Mouse (Mus musculus) intestine, embryonic 14.5 days (tissue): Measurements from ENCODE around the gene Rgr. TPM values are rescaled to one million over a fixed set of nuclear protein-coding genes. Genes with fewer than 3 reads are reported as not detected.

ENCODE experiments used
- ATAC-seq: fragments of 200-750 bp; cut with Nextera tagmentation; replicated peaks from 2 replicates; pipeline ENCODE4 v1.8.0; 2017; ENCODE audit warnings: low read depth, moderate number of reproducible peaks, moderate TSS enrichment, moderate library complexity; ENCODE audit not compliant: low FRiP score, low TSS enrichment
- DNase-seq: peaks from one replicate; pipeline ENCODE4 v3.0.0-alpha.2; 2018; ENCODE audit warnings: low spot score
- H3K27ac ChIP-seq: fragments of 300-500 bp; sonication (generic); 2 replicates; pipeline ENCODE4 v1.5.1; 2014; ENCODE audit warnings: low read depth, mild to moderate bottlenecking, control low read depth
- H3K27me3 ChIP-seq: fragments of 300-500 bp; sonication (generic); replicated peaks from 2 replicates; pipeline ENCODE4 v1.6.1; 2014; ENCODE audit warnings: low read length, control low read depth; ENCODE audit not compliant: control insufficient read depth, insufficient read depth
- H3K36me3 ChIP-seq: fragments of 300-500 bp; sonication (generic); 2 replicates; pipeline ENCODE4 v1.6.1; 2014; ENCODE audit warnings: low read length, control low read depth; ENCODE audit not compliant: control insufficient read depth, insufficient read depth
- H3K4me1 ChIP-seq: fragments of 300-500 bp; sonication (generic); replicated peaks from 2 replicates; pipeline ENCODE4 v1.6.1; 2014; ENCODE audit warnings: low read length, control low read depth, mixed read lengths; ENCODE audit not compliant: control insufficient read depth, insufficient read depth
- H3K4me2 ChIP-seq: fragments of 300-500 bp; sonication (generic); 2 replicates; pipeline ENCODE4 v1.6.1; 2014; ENCODE audit warnings: low read length
- H3K4me3 ChIP-seq: fragments of 300-500 bp; sonication (generic); 2 replicates; pipeline ENCODE4 v1.5.1; 2014; ENCODE audit warnings: low read depth, low read length, control low read depth, mixed read lengths
- H3K9ac ChIP-seq: fragments of 300-500 bp; sonication (generic); 2 replicates; pipeline ENCODE4 v1.6.1; 2014; ENCODE audit warnings: mild to moderate bottlenecking, low read length
- H3K9me3 ChIP-seq: fragments of 300-500 bp; sonication (generic); 2 replicates; pipeline ENCODE4 v1.6.1; 2016; ENCODE audit warnings: low read length, control low read depth; ENCODE audit not compliant: control insufficient read depth
- WGBS: fragments of 180-500 bp; shearing (Covaris S2); extraction: QIAGEN DNeasy Blood & Tissue Kit; methylation state at CpG from one replicate; pipeline ENCODE4 v1.1.7; 2014; 5-methylcytosine and 5-hydroxymethylcytosine counted together
- polyA plus RNA-seq: library from polyadenylated mRNA; unstranded; fragments of >200 nt; fragmentation: Nextera tagmentation; extraction: Ambion mirVana; gene quantifications from 2 replicates; pipeline ENCODE4 v1.2.1, GENCODE M21; 2014

Gene Rgr
- not detected in 2 replicates for polyA plus RNA-seq

DNA sequence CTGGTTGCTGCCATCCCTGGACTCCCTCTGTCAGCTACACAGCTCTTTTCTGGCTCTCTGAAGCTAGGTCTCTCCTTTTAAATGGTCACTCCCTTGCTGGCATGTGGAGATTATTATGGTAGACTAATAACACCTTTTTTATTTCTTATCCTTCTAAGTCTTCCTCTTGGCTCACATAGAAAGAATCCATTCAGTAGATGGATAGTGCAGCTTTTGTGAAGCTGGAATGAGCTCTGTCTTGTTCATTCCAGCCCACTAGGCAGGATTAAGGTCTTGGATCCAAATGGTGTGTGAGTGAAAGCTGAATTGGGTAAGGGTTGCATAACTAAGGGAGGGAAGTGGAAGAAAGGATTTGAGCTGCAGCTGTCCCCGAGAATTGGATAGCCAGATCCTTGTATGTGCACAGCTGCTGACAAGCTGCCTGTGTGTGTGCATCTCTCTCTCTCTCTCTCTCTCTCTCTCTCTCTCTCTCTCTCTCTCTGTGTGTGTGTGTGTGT, at the start of gene Rgr:
Gene Rgr, minus strand, starts transcription at position 51 of the 497 bp plus-strand sequence.
- whole genome bisulfite sequencing: 68% methylated on average over 1 of the region's 1 CpGs

DNA sequence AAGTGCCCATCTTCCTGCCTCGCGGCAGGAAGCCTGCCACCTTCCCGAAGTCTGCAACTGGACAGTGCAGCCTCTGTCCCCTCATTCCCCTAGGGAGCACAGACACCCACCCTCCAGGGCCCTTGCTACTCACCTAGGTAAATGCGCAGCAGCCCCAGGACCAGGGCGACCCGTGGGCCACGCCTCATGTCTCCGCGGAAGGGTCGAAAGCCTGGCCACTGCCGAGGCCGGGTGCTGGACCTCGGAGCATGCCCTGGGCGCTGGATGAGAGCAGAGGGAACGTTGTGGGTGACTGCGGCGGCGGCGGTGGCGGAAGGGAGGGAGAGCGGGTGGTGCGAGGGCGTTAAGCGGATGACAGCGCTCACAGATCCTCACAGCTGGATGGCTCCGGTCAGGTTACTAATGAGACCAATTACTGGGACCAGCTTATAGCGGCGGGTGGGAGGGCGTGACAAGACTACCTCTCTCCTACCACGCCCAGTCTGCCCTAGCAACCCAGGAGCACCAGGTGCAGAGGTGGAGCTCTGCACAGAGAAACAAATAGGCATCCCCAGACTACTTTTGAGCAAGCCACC, 49.3 kb upstream of the Rgr start, which contains the start of gene Cdhr1:
Gene Cdhr1, minus strand, starts transcription at position 392 of the 575 bp plus-strand sequence.
- ATAC-seq: peak; percentile 60; the same call in 1 of the 2 replicates
- Histone ChIP-seq H3K27ac (no peak within 1 kb of the TSS), H3K4me3 (peak within 1 kb of the TSS; percentile 21), H3K36me3 (no peaks in the 10 kb centered on the region), H3K9ac (0 out of 2 replicates have a peak within 1 kb of the TSS, but pooled peaks have one; percentile 16), H3K4me2 (peak within 1 kb of the TSS; percentile 49), H3K4me1 (0 out of 2 replicates have a peak, but pooled peaks cover 4% of the 10 kb centered on the region), H3K27me3 (peaks cover 10% of the 10 kb centered on the region), H3K9me3 (no peaks in the 10 kb centered on the region)
- no peak for DNase-seq
- WGBS: 0% methylated on average over 30 of the region's 30 CpGs

More for the DNA sequence above, at the start of gene Rgr:
- H3K27ac ChIP-seq: no peak within 1 kb of the TSS
- ATAC-seq (no peak), DNase-seq (no peak)
- H3K4me1 ChIP-seq: no peaks in the 10 kb centered on the region
- no peak within 1 kb of the TSS for H3K4me2 ChIP-seq
- H3K9ac ChIP-seq: no peak within 1 kb of the TSS
- H3K9me3 ChIP-seq: no peaks in the 10 kb centered on the region
- H3K36me3 ChIP-seq: no peaks in the 10 kb centered on the region
- H3K4me3 ChIP-seq: no peak within 1 kb of the TSS
- no peaks in the 10 kb centered on the region for H3K27me3 ChIP-seq

DNA sequence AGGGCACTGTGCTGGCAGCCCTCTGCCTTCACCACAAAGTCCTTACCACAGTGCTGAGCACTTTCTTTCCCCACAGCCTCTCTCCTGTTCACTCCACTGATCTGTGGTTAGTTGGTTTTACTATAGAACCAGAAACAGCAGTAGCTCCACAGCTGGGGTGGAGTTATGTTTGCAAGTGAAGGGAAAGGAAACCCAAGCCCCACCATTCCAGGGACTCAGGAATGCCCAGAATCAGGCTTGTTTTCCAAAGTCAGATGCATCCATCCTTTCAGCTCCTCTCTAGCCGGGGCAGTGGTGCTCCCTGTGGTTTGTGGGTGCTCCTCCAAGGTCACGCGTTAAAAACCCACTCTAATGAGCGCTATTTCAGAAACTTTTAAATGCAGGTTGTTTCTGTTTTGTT, 46.8 kb upstream of the Rgr start:
- DNase-seq: no peak
- no peak for ATAC-seq
- H3K27me3 ChIP-seq: peaks cover 10% of the 10 kb centered on the region
- no peaks in the 10 kb centered on the region for H3K36me3 ChIP-seq
- no peak overlapping the region for H3K9ac ChIP-seq
- 0 out of 2 replicates have a peak, but pooled peaks cover 4% of the 10 kb centered on the region for H3K4me1 ChIP-seq
- no peak overlapping the region for H3K4me3 ChIP-seq
- H3K4me2 ChIP-seq: no peak overlapping the region
- H3K9me3 ChIP-seq: no peaks in the 10 kb centered on the region
- no peak overlapping the region for H3K27ac ChIP-seq
- WGBS: 78% methylated on average over 4 of the region's 4 CpGs

DNA sequence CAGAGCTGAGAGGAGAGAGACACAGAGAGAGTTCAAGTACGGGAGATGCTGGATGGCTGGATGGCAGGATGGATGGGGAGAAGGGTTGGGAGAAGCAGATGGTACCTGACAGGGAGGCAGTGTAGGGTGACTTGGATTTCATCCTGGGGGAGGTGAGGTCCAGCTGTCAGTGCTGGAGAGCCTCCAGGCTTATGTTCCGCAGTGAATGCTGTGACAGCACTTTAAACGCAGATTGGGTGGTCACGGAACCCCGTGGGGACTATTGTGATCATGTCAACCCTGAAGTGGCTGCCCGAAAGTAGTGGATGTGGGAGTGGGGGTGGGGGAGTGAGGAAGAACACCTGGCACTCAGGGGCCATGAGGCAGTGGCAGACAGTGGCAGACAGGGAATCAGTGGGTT, 45.7 kb upstream of the Rgr start:
- no peak for ATAC-seq
- H3K4me2 ChIP-seq: no peak overlapping the region
- H3K27ac ChIP-seq: no peak overlapping the region
- peaks cover 10% of the 10 kb centered on the region for H3K27me3 ChIP-seq
- no peaks in the 10 kb centered on the region for H3K36me3 ChIP-seq
- no peak for DNase-seq
- H3K9ac ChIP-seq: no peak overlapping the region
- 0 out of 2 replicates have a peak, but pooled peaks cover 4% of the 10 kb centered on the region for H3K4me1 ChIP-seq
- no peaks in the 10 kb centered on the region for H3K9me3 ChIP-seq
- H3K4me3 ChIP-seq: no peak overlapping the region
- WGBS: 76% methylated on average over 6 of the region's 6 CpGs

DNA sequence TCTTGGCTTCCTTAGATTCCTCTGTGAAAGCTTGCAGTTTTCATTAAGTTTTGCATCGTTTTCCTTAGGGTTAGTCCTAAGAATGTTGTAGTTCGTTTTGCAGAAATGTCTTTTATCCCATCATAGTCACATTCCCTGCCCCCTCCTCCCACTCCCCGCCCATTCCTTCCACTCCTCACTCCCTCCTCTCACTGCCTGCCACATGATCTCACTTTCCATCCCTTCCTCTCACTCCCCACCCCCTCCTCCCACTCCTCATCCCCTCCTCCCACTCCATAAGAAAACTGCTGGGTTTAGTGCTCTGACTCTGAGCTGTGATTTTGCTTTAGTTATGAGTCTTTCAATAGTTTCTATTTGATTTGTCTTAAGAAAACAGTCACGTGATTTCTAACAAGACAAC, 35.0 kb upstream of the Rgr start:
- Histone ChIP-seq H3K4me1 (no peaks in the 10 kb centered on the region), H3K9me3 (no peaks in the 10 kb centered on the region), H3K27ac (no peak overlapping the region), H3K4me3 (no peak overlapping the region), H3K9ac (no peak overlapping the region), H3K27me3 (no peaks in the 10 kb centered on the region), H3K36me3 (no peaks in the 10 kb centered on the region), H3K4me2 (no peak overlapping the region)
- 39% methylated on average over 4 of the region's 4 CpGs for WGBS
- no peak for DNase-seq
- ATAC-seq: no peak

DNA sequence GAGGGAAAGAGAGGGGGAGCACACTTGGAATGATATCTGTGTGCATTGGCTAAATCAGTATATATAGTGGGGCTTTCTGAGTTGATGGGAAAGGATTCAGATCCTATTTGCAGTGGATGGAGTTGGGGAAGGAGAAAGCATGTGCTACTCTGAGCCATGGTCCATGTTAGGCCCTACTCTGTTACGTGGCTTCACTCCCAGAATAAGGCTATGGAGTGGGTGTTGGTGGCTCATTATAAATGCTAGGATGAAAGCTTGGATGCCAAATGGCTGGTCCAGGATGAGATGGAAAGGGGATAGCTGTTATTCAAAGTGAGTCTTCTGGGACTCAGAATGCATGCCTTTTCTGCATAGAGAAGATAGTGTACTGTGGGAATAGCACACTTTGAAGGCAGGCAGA, 32.0 kb upstream of the Rgr start:
- DNase-seq (no peak), ATAC-seq (no peak)
- H3K27ac ChIP-seq: no peak overlapping the region
- WGBS: 90% methylated on average over 1 of the region's 1 CpGs
- H3K36me3 ChIP-seq: no peaks in the 10 kb centered on the region
- H3K4me3 ChIP-seq: no peak overlapping the region
- H3K27me3 ChIP-seq: no peaks in the 10 kb centered on the region
- H3K4me2 ChIP-seq: no peak overlapping the region
- H3K4me1 ChIP-seq: no peaks in the 10 kb centered on the region
- H3K9me3 ChIP-seq: no peaks in the 10 kb centered on the region
- H3K9ac ChIP-seq: no peak overlapping the region

DNA sequence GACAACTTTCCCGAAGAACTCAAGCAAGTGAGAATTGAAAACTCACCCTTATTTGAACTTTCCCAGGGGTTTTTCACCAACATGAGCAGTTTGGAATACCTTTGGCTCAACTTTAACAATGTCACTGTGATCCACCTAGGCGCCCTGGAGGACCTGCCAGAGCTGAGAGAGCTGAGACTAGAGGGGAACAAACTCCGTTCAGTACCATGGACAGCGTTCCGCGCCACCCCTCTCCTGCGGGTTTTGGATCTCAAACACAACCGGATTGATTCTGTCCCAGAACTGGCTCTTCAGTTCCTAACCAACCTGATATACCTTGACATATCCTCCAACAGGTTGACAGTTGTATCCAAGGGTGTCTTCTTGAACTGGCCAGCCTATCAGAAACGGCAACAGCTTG, 19.8 kb upstream of the Rgr start:
- no peaks in the 10 kb centered on the region for H3K36me3 ChIP-seq
- H3K9ac ChIP-seq: no peak overlapping the region
- ATAC-seq (no peak), DNase-seq (peak; percentile 89)
- H3K9me3 ChIP-seq: no peaks in the 10 kb centered on the region
- no peaks in the 10 kb centered on the region for H3K4me1 ChIP-seq
- H3K4me2 ChIP-seq: no peak overlapping the region
- 14% methylated on average over 9 of the region's 9 CpGs for WGBS
- no peak overlapping the region for H3K4me3 ChIP-seq
- H3K27ac ChIP-seq: no peak overlapping the region
- no peaks in the 10 kb centered on the region for H3K27me3 ChIP-seq

DNA sequence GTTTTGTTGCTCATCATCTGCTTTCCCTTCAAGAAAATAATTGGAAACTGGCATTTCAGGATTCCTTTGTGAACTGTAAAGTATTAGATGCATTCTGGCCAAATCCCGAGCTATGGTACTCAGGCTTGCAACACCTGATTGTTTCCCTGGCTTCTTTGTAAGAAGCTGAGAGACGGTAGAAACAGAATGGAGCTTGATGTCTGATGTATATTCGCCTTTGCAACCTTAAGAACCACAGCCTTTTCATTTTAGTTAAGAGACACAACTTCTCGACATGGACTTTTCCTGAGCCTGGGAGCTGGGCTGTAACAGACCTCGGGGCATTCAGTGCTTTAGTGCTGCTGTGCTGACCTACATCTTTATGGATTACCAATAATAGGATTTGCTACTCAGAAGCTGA, 18.9 kb upstream of the Rgr start, which contains the start of gene Lrit2:
Gene Lrit2, plus strand, starts transcription at position 301 of the 400 bp plus-strand sequence.
- H3K4me3 ChIP-seq: no peak within 1 kb of the TSS
- WGBS: 80% methylated on average over 5 of the region's 5 CpGs
- ATAC-seq (no peak), DNase-seq (no peak)
- H3K4me1 ChIP-seq: no peaks in the 10 kb centered on the region
- no peaks in the 10 kb centered on the region for H3K27me3 ChIP-seq
- no peaks in the 10 kb centered on the region for H3K9me3 ChIP-seq
- no peak within 1 kb of the TSS for H3K9ac ChIP-seq
- H3K4me2 ChIP-seq: no peak within 1 kb of the TSS
- no peaks in the 10 kb centered on the region for H3K36me3 ChIP-seq
- H3K27ac ChIP-seq: no peak within 1 kb of the TSS

DNA sequence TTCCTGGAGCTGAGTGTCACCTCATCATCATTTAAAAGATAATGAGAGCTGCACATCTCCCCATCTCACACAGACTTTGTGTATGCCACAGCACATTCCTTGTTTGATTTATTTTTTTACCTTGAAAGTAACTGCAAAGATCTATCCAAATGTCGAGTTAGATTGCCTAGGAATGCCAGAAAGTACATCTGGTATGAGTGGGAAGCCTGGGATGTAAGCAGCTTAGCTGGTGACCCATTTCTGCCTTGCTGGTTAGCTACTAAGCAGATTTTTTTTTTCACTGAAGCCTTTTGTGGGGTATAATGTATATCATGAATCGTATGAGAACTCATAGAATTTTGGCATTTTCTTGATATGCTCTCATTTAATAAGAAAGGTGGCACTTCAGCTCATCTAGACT, 17.9 kb upstream of the Rgr start:
- ATAC-seq (no peak), DNase-seq (no peak)
- WGBS: 60% methylated on average over 2 of the region's 2 CpGs
- no peak overlapping the region for H3K9ac ChIP-seq
- H3K4me3 ChIP-seq: no peak overlapping the region
- H3K27ac ChIP-seq: no peak overlapping the region
- no peaks in the 10 kb centered on the region for H3K36me3 ChIP-seq
- H3K27me3 ChIP-seq: no peaks in the 10 kb centered on the region
- H3K4me2 ChIP-seq: no peak overlapping the region
- no peaks in the 10 kb centered on the region for H3K4me1 ChIP-seq
- no peaks in the 10 kb centered on the region for H3K9me3 ChIP-seq
